Mouse (Mus musculus) large intestine, adult 2 months (tissue): ENCODE results near the gene Galm. TPM values are rescaled to one million over a fixed set of nuclear protein-coding genes. Genes with fewer than 3 reads are reported as not detected.

ENCODE experiments used
- polyA plus RNA-seq: library from polyadenylated mRNA; depleted of rRNA; stranded (reverse); fragments of >200 nt; gene quantifications from 2 replicates; pipeline ENCODE4 v1.2.3, GENCODE M21; 2012; rRNA removed

Galm gene
- polyA plus RNA-seq, 1 experiment = 40.4 TPM

Other genes starting within 250 kb of the Galm start
- gene Atl2, start 231.3 kb upstream of the Galm start, polyA plus RNA-seq = 16.1 and 26.3 TPM in 2 replicates
- 10.1 and 13.8 TPM in 2 replicates for gene Hnrnpll, start 65.1 kb upstream of the Galm start, polyA plus RNA-seq
- 56.5 and 59.8 TPM in 2 replicates for gene Srsf7, start 79.8 kb downstream of the Galm start, polyA plus RNA-seq
- not detected in 2 replicates for gene Ttc39d, start 80.0 kb downstream of the Galm start, polyA plus RNA-seq
- gene Gemin6, start 97.0 kb downstream of the Galm start, polyA plus RNA-seq = 5.4 and 5.5 TPM in 2 replicates
- 3.9 and 4.3 TPM in 2 replicates for gene Morn2, start 162.7 kb downstream of the Galm start, polyA plus RNA-seq
- gene Dhx57, start 163.0 kb downstream of the Galm start, polyA plus RNA-seq = 4.8 and 8.4 TPM in 2 replicates
- 0.02 and 0.19 TPM in 2 replicates for gene Arhgef33, start 179.9 kb downstream of the Galm start, polyA plus RNA-seq
- gene Gm10190, start 246.1 kb downstream of the Galm start, polyA plus RNA-seq = not detected in 2 replicates